Mouse (Mus musculus): ENCODE measurements around the gene Pigo. TPM values are rescaled to one million over a fixed set of nuclear protein-coding genes. Genes with fewer than 3 reads are reported as not detected.

The Pigo gene
- polyA plus RNA-seq (2012; rRNA removed), result 20.6 and 22.7 TPM in 2 replicates

GRCm38 (mm10) chr4:43025084-43025960, at the start of gene Pigo:
Gene Pigo (minus strand): TSS chr4:43025819.

DNA sequence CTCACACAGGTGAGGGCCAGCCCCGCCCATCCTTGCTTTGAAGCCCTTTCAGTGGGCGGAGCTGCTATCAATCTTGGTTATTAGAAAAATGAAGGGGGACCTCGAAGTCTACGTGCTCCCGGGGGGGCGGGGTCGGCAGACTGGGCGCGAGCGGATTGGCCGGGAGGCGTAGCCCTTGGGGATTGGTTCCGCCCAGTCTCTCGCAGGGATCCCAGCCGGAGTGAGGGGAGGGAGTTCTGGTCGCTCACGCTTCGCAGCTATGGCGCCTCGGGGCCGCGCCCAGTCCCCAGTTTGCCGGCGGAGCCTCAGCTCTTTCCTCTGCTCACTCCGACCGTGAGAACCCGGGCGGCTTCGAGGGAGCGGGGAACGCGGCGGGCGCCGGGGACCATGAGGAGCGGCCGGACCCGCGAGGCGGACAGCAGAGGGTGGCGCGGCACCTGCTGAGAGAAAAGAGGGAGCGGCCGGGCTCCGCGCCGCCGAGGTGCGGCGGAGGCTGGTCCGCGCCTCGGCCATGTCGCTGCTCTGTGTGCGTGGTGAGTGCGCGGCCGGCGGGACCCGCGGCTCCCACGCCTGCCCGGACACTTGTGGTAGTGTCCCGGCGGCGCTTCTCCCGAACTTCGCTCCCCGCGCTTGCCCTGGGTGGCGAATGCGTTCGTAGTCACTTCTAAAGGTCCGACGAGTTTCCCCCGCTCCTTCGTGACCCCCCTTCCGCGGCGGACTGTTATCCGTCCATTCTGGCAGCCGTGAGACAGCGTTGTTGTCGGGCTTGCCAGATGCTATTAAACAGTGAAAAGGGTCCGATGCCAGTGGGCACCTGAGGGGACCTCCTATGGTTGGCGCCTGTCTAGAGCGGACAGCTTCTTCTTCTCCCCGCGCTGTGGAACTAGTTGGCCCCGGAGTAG, 33.4 kb upstream of the Pigo start, which contains the start of gene Unc13b:
TSS of gene Unc13b (plus strand) at position 201 of the 902 bp plus-strand sequence.

GRCm38 (mm10) chr4:43045659-43046302, 20.2 kb upstream of the Pigo start, which contains the start of gene Fam214b:
Gene Fam214b (minus strand): TSS chr4:43046220.

DNA sequence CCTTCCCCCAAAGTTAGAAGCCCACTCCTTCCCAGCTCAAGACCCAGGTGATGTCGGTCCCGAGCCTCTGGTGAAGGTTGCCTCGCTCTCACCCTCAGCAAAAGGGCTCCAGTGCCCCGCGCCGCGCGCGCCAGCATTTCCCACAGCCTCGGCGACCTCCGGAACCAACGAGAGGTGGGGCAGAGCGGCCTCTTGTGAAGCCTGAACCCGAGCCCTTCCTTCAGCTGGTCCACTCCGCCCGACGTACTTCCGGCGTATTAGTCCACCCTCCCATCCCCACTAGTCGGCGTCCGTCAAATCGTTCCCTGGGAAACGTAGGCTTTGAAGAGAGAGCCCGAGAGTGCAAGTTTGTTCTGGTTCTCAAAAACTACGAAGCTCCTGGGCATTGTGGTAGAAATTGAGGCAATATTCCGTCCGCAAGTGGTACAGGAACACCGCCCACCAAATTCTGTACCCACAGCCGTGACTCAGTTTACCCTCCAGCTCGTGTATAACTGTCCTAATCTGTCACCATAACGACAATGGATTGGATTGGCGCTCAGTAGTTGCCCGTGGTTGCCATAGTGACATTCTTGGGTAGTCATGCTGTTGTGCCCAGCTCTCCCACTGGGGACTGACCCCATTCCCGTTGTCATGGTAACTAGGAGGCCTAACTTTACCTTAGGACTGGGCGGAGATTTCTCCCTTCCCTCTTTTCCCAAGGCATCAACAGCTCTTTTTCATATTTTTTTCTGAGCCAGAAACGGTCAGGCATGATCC, 5.8 kb upstream of the Pigo start, which contains the start of gene Stoml2:
TSS of gene Stoml2 (minus strand) at position 474 of the 759 bp plus-strand sequence.

DNA sequence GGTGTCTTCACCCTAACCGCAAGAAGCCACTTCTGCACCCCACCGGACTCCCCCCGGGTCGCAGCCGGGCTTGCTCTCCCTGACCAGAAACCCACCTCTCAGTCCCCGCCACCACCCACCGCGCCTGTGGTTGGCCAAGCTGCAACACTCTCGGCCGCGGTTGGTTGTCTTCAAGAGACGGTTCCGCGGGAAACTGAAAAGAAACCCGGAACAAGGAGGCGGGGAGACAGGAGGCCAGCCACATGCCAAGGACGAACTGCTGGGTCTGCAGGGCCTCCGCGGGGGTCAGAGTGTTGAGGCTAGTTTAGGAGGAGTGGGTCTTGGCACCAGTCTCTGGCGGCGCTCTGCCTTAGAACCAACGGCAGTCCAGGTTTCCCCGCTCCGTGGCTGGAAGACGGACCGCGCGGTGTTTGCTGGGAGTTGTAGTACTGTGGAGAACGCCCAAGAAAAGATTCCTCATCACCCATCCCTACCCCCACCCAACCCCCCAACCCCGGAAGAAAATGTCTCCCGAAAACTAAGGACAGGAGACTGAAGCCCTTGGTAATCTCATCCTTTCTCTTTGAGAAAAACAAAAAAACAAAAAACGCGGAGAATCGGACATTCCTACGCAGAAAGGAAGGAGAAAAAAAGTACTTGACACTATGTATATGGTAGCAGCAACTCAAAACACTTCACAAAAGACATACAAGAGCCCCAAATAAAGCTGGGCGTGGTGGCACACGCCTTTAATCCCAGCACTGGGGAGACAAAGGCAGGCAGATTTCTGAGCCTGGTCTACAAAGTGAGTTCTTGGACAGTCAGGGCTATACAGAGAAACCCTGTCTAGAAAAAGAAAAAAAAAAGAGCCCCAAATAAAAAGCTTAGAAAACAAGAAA, 15.2 kb downstream of the Pigo start, which contains the start of gene Fancg:
TSS of gene Fancg (minus strand) at position 346 of the 878 bp plus-strand sequence.

DNA sequence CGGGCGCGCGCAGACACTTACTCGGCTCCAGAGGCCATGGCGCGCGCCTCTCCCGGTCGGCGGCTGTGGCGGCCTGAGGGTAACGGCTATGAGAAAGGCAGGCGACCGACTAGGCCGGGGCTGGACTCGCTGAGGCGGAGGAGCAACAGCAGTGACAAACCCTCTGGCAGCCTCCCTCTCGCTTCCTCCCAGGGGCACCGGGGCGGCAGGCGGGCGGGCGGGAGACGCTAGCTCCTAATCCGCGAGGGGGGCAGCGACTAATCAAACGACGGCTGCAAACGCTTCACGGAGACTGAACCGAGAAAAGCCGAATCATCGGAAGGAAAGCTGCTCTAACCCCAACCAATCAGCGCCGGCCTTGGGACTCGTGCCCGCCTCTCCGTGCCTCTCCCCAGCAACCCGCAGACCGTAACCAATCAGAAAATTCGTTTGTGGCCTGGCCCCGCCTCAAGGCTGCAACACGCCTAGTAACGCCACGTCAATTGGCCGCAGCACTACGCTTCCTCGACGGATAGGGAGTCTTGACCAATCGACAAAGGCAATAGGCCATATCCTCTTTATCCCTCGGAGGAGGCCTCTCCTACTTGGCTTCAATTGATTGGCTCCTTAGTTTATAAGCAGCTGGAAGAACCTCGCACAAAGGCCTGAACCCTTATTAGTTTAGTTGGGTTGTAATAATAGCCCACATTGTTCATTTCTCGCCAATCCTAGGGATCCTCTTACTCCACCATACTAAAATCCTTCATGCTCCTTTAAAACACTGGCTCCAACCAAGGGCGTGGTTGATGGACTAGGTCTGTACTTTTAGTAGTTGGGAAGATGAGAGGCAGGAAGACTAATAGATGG, 25.3 kb downstream of the Pigo start, which contains the start of gene Vcp:
TSS of gene Vcp (minus strand) at position 367 of the 846 bp plus-strand sequence.

GRCm38 (mm10) chr4:42969304-42969703, 56.3 kb downstream of the Pigo start, which contains the start of gene 1700022I11Rik:
Gene 1700022I11Rik (plus strand): TSS chr4:42969604.

Other genes with a start within 250 kb of the Pigo start
- not detected in 2 replicates for gene Fam205a1, start 171.9 kb downstream of the Pigo start, polyA plus RNA-seq (2012; rRNA removed)
- gene Gm12394, start 169.0 kb downstream of the Pigo start, polyA plus RNA-seq (2012; rRNA removed), result not detected in 2 replicates
- gene Fam205c, start 151.6 kb downstream of the Pigo start, polyA plus RNA-seq (2012; rRNA removed), result not detected in 2 replicates
- 3.9 and 6.2 TPM in 2 replicates for gene Phf24, start 109.2 kb downstream of the Pigo start, polyA plus RNA-seq (2012; rRNA removed)
- 8.6 and 8.7 TPM in 2 replicates for gene Dnajb5, start 76.0 kb downstream of the Pigo start, polyA plus RNA-seq (2012; rRNA removed)
- gene 1700022I11Rik, start 56.2 kb downstream of the Pigo start, polyA plus RNA-seq (2012; rRNA removed), result not detected in 2 replicates
- 187 and 349 TPM in 2 replicates for gene Vcp, start 25.3 kb downstream of the Pigo start, polyA plus RNA-seq (2012; rRNA removed)
- 12.6 and 15.2 TPM in 2 replicates for gene Fancg, start 15.3 kb downstream of the Pigo start, polyA plus RNA-seq (2012; rRNA removed)
- gene Stoml2, start 5.9 kb upstream of the Pigo start, polyA plus RNA-seq (2012; rRNA removed), result 105 and 125 TPM in 2 replicates
- 17.5 and 17.7 TPM in 2 replicates for gene Fam214b, start 20.4 kb upstream of the Pigo start, polyA plus RNA-seq (2012; rRNA removed)
- gene Unc13b, start 33.1 kb upstream of the Pigo start, polyA plus RNA-seq (2012; rRNA removed), result 21.5 and 23.5 TPM in 2 replicates
- 0.34 and 0.39 TPM in 2 replicates for gene Atp8b5, start 241.3 kb upstream of the Pigo start, polyA plus RNA-seq (2012; rRNA removed)